ENCODE assay signal across 8 mouse cellular contexts in the genomic region with DNA sequence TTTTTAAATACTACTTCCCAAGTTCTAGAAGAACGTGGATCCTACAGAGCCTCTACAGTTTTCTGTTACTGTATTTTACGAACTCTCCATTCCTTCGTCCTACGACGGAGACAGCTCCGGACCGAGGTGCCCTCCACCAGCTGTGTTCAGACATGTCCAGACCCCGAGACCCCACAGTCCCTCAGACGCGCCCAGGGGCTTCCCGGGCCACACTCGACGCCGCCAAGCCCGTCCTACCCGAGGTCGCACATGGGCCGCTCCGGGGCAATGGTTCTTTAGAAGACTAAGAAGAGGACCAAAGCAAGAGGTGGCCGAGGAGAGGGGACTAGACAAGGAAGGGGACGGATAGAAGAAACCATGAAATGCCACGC. TPM values are rescaled to one million over a fixed set of nuclear protein-coding genes. Genes with fewer than 3 reads are reported as not detected.
DNase-seq lines count a peak whose midpoint lies in the region; ATAC-seq lines count a peak whose summit lies in the region.

No protein-coding gene starts in this region.

- under 1% methylated on average over 22 of the region's 22 CpGs for WGBS in kidney, embryonic 15.5 days
- under 1% methylated on average over 22 of the region's 22 CpGs for WGBS in hindbrain, embryonic 16.5 days
- WGBS in midbrain, embryonic 14.5 days: under 1% methylated on average over 22 of the region's 22 CpGs

- peak overlapping the region; percentile 81 for H3K27ac ChIP-seq in kidney, embryonic 15.5 days
- peak overlapping the region; percentile 75 for H3K27ac ChIP-seq in hindbrain, embryonic 16.5 days (ENCODE audit: low read depth, low read length)
- H3K27ac ChIP-seq in midbrain, embryonic 14.5 days (replicated peaks; ENCODE audit: low read depth, low read length): peak overlapping the region; percentile 93

- peak overlapping the region; percentile 84 for H3K4me2 ChIP-seq in kidney, embryonic 15.5 days
- peak overlapping the region; percentile 78 for H3K4me2 ChIP-seq in hindbrain, embryonic 16.5 days (ENCODE audit: low read length)
- peak overlapping the region; percentile 78 for H3K4me2 ChIP-seq in midbrain, embryonic 14.5 days (ENCODE audit: low read length)

- H3K27me3 ChIP-seq in kidney, embryonic 15.5 days: no peaks in the 10 kb centered on the region
- no peaks in the 10 kb centered on the region for H3K27me3 ChIP-seq in hindbrain, embryonic 16.5 days (replicated peaks; ENCODE audit: control insufficient read depth, insufficient read depth, low read length)
- H3K27me3 ChIP-seq in midbrain, embryonic 14.5 days (ENCODE audit: control insufficient read depth, insufficient read depth, low read length): no peaks in the 10 kb centered on the region

- H3K9ac ChIP-seq in kidney, embryonic 15.5 days: peak overlapping the region; percentile 84
- peak overlapping the region; percentile 89 for H3K9ac ChIP-seq in hindbrain, embryonic 16.5 days (ENCODE audit: low read depth, low read length)
- peak overlapping the region; percentile 89 for H3K9ac ChIP-seq in midbrain, embryonic 14.5 days (replicated peaks; ENCODE audit: low read length)

- H3K9me3 ChIP-seq in kidney, embryonic 15.5 days (replicated peaks): no peaks in the 10 kb centered on the region
- H3K9me3 ChIP-seq in hindbrain, embryonic 16.5 days (ENCODE audit: control insufficient read depth, low read length): no peaks in the 10 kb centered on the region
- H3K9me3 ChIP-seq in midbrain, embryonic 14.5 days (ENCODE audit: control insufficient read depth, low read length): no peaks in the 10 kb centered on the region

- H3K4me3 ChIP-seq in kidney, embryonic 15.5 days (replicated peaks): peak overlapping the region; percentile 90
- H3K4me3 ChIP-seq in hindbrain, embryonic 16.5 days (ENCODE audit: low read length): peak overlapping the region; percentile 84
- peak overlapping the region; percentile 88 for H3K4me3 ChIP-seq in midbrain, embryonic 14.5 days (replicated peaks; ENCODE audit: low read depth, low read length)

- peaks cover 14% of the 10 kb centered on the region for H3K4me1 ChIP-seq in kidney, embryonic 15.5 days
- peaks cover 13% of the 10 kb centered on the region for H3K4me1 ChIP-seq in hindbrain, embryonic 16.5 days (ENCODE audit: control insufficient read depth, insufficient read depth, low read depth, low read length)
- peaks cover 14% of the 10 kb centered on the region for H3K4me1 ChIP-seq in midbrain, embryonic 14.5 days (ENCODE audit: control insufficient read depth, insufficient read depth, low read length)

- H3K36me3 ChIP-seq in kidney, embryonic 15.5 days: peaks cover 31% of the 10 kb centered on the region
- peaks cover 3% of the 10 kb centered on the region; the same call in 1 of the 2 replicates for H3K36me3 ChIP-seq in hindbrain, embryonic 16.5 days (ENCODE audit: control insufficient read depth, insufficient read depth, low read length)
- H3K36me3 ChIP-seq in midbrain, embryonic 14.5 days (ENCODE audit: control insufficient read depth, insufficient read depth, low read length): peaks cover 14% of the 10 kb centered on the region; the same call in 1 of the 2 replicates

- peak; percentile 40 for ATAC-seq in kidney, embryonic 15.5 days (replicated peaks; ENCODE audit: low FRiP score)
- ATAC-seq in common myeloid progenitor, adult 5-6 weeks (replicated peaks; ENCODE audit: low read depth, poor library complexity, severe bottlenecking): peak; percentile 50
- peak; percentile 69 for ATAC-seq in hindbrain, embryonic 16.5 days
- ATAC-seq in midbrain, embryonic 14.5 days (ENCODE audit: low FRiP score, low TSS enrichment): peak; percentile 51; the same call in 1 of the 2 replicates

- DNase-seq in kidney, postnatal 25 days: no peak
- no peak for DNase-seq in midbrain, embryonic 14.5 days
- no peak for DNase-seq in right cerebral cortex, postnatal 36 days (ENCODE audit: low spot score in 2 of 2)
- no peak for DNase-seq in kidney, adult 8-10 months
- DNase-seq in right cerebral cortex, postnatal 4 days: no peak

RNA-seq across cellular contexts. Expression of gene Gtf2e1, which starts 0.4 kb away (rescaled TPM):
- 27.6 and 27.9 TPM in 2 replicates for polyA plus RNA-seq in kidney, embryonic 15.5 days (2015; fragmentation: Nextera tagmentation; extraction: Ambion mirVana)
- 16.5 and 26.9 TPM in 2 replicates for total RNA-seq in common myeloid progenitor, adult 5-6 weeks (2017)
- polyA plus RNA-seq in hindbrain, embryonic 16.5 days (2015; fragmentation: Nextera tagmentation; extraction: Ambion mirVana): 28.4 and 31.7 TPM in 2 replicates
- polyA plus RNA-seq in midbrain, embryonic 14.5 days (2014; fragmentation: Nextera tagmentation; extraction: Ambion mirVana): 29.8 and 41.5 TPM in 2 replicates

RNA-seq across cellular contexts. Expression of gene Rabl3, which starts 0.5 kb away (rescaled TPM):
- 22.3 and 23.6 TPM in 2 replicates for polyA plus RNA-seq in kidney, embryonic 15.5 days (2015; fragmentation: Nextera tagmentation; extraction: Ambion mirVana)
- 11.0 and 11.5 TPM in 2 replicates for total RNA-seq in common myeloid progenitor, adult 5-6 weeks (2017)
- 17.3 and 17.5 TPM in 2 replicates for polyA plus RNA-seq in hindbrain, embryonic 16.5 days (2015; fragmentation: Nextera tagmentation; extraction: Ambion mirVana)
- polyA plus RNA-seq in midbrain, embryonic 14.5 days (2014; fragmentation: Nextera tagmentation; extraction: Ambion mirVana): 20.5 and 26.3 TPM in 2 replicates

RNA-seq across cellular contexts. Expression of gene Hgd, which starts 40.7 kb away (rescaled TPM):
- polyA plus RNA-seq in kidney, embryonic 15.5 days (2015; fragmentation: Nextera tagmentation; extraction: Ambion mirVana): 4.0 and 4.6 TPM in 2 replicates
- 0.63 TPM in 1 of 2 replicates, not detected in the other for total RNA-seq in common myeloid progenitor, adult 5-6 weeks (2017)
- polyA plus RNA-seq in hindbrain, embryonic 16.5 days (2015; fragmentation: Nextera tagmentation; extraction: Ambion mirVana): 0.26 TPM in 1 of 2 replicates, not detected in the other
- 0.13 TPM in 1 of 2 replicates, not detected in the other for polyA plus RNA-seq in midbrain, embryonic 14.5 days (2014; fragmentation: Nextera tagmentation; extraction: Ambion mirVana)
